Mouse (Mus musculus): Measurements from ENCODE around the gene 4933416C03Rik. TPM values are rescaled to one million over a fixed set of nuclear protein-coding genes. Genes with fewer than 3 reads are reported as not detected.

4933416C03Rik gene
- polyA plus RNA-seq, 1 experiment from 2014 or later: not detected

GRCm38 (mm10) chr10:116098470-116098869 is 15.2 kb downstream of the 4933416C03Rik start:
- DNase-seq: no peak
- WGBS (ENCODE audit: insufficient replicate concordance): 71% methylated on average over 7 of the region's 7 CpGs
- TF ChIP-seq CTCF (IDR thresholded peaks at IDR 0.05; ENCODE audit: low read depth) (no peak), EP300 (IDR thresholded peaks at IDR 0.05; ENCODE audit: low read depth) (no peak)

GRCm38 (mm10) chr10:116096466-116096865 is 17.3 kb downstream of the 4933416C03Rik start:
- 82% methylated on average over 13 of the region's 13 CpGs for WGBS (ENCODE audit: insufficient replicate concordance)
- H3K9ac ChIP-seq (replicated peaks): no peak overlapping the region
- no peak for TF ChIP-seq EP300 (IDR thresholded peaks at IDR 0.05; ENCODE audit: low read depth)
- no peak for TF ChIP-seq CTCF (IDR thresholded peaks at IDR 0.05; ENCODE audit: low read depth)
- H3K27ac ChIP-seq (ENCODE audit: low read depth): no peak overlapping the region
- H3K4me2 ChIP-seq (ENCODE audit: low read depth, low read length): no peak overlapping the region
- H3K9me3 ChIP-seq (ENCODE audit: low read length): no peaks in the 10 kb centered on the region
- H3K4me3 ChIP-seq (ENCODE audit: low read depth, low read length): no peak overlapping the region
- DNase-seq (no peak), ATAC-seq (no peak)
- no peaks in the 10 kb centered on the region for H3K4me1 ChIP-seq (ENCODE audit: insufficient read depth)
- H3K36me3 ChIP-seq (replicated peaks; ENCODE audit: insufficient read depth, low read length): no peaks in the 10 kb centered on the region
- H3K27me3 ChIP-seq (ENCODE audit: insufficient read depth, low read length): no peaks in the 10 kb centered on the region

More at GRCm38 (mm10) chr10:116098470-116098869, 15.2 kb downstream of the 4933416C03Rik start:
- Histone ChIP-seq H3K9me3 (ENCODE audit: low read length) (no peaks in the 10 kb centered on the region), H3K27ac (ENCODE audit: low read depth) (no peak overlapping the region), H3K4me1 (ENCODE audit: insufficient read depth) (no peaks in the 10 kb centered on the region), H3K27me3 (ENCODE audit: insufficient read depth, low read length) (no peaks in the 10 kb centered on the region), H3K36me3 (replicated peaks; ENCODE audit: insufficient read depth, low read length) (no peaks in the 10 kb centered on the region), H3K4me2 (ENCODE audit: low read depth, low read length) (no peak overlapping the region), H3K9ac (replicated peaks) (no peak overlapping the region), H3K4me3 (ENCODE audit: low read depth, low read length) (no peak overlapping the region)
- ATAC-seq: no peak

- Histone ChIP-seq H3K36me3 (replicated peaks; ENCODE audit: insufficient read depth, low read length) (no peaks in the 10 kb centered on the region), H3K27me3 (ENCODE audit: insufficient read depth, low read length) (no peaks in the 10 kb centered on the region), H3K4me3 (ENCODE audit: low read depth, low read length) (no peak overlapping the region), H3K4me1 (ENCODE audit: insufficient read depth) (no peaks in the 10 kb centered on the region), H3K9ac (replicated peaks) (no peak overlapping the region), H3K9me3 (ENCODE audit: low read length) (no peaks in the 10 kb centered on the region), H3K27ac (ENCODE audit: low read depth) (no peak overlapping the region), H3K4me2 (ENCODE audit: low read depth, low read length) (no peak overlapping the region)
- ATAC-seq (no peak), DNase-seq (no peak)
- TF ChIP-seq EP300 (IDR thresholded peaks at IDR 0.05; ENCODE audit: low read depth): no peak
- peak; percentile 43 for TF ChIP-seq CTCF (IDR thresholded peaks at IDR 0.05; ENCODE audit: low read depth)
- 16% methylated on average over 3 of the region's 3 CpGs for WGBS (ENCODE audit: insufficient replicate concordance)
Measured at GRCm38 (mm10) chr10:116083965-116084364, 29.8 kb downstream of the 4933416C03Rik start.

- no peak overlapping the region for H3K27ac ChIP-seq (ENCODE audit: low read depth)
Measured at GRCm38 (mm10) chr10:116080841-116081240, 32.9 kb downstream of the 4933416C03Rik start.

GRCm38 (mm10) chr10:116079396-116079795 is 34.3 kb downstream of the 4933416C03Rik start:
- no peak for TF ChIP-seq EP300 (IDR thresholded peaks at IDR 0.05; ENCODE audit: low read depth)
- TF ChIP-seq CTCF (IDR thresholded peaks at IDR 0.05; ENCODE audit: low read depth): no peak
- no peak overlapping the region for H3K4me2 ChIP-seq (ENCODE audit: low read depth, low read length)
- H3K4me3 ChIP-seq (ENCODE audit: low read depth, low read length): no peak overlapping the region
- no peak overlapping the region for H3K9ac ChIP-seq (replicated peaks)
- DNase-seq: no peak
- no peaks in the 10 kb centered on the region for H3K27me3 ChIP-seq (ENCODE audit: insufficient read depth, low read length)
- no peaks in the 10 kb centered on the region for H3K36me3 ChIP-seq (replicated peaks; ENCODE audit: insufficient read depth, low read length)
- ATAC-seq: no peak
- WGBS (ENCODE audit: insufficient replicate concordance): 44% methylated on average over 7 of the region's 7 CpGs
- H3K4me1 ChIP-seq (ENCODE audit: insufficient read depth): no peaks in the 10 kb centered on the region
- H3K9me3 ChIP-seq (ENCODE audit: low read length): no peaks in the 10 kb centered on the region
- no peak overlapping the region for H3K27ac ChIP-seq (ENCODE audit: low read depth)

More at GRCm38 (mm10) chr10:116080841-116081240, 32.9 kb downstream of the 4933416C03Rik start:
- no peaks in the 10 kb centered on the region for H3K4me1 ChIP-seq (ENCODE audit: insufficient read depth)
- no peaks in the 10 kb centered on the region for H3K27me3 ChIP-seq (ENCODE audit: insufficient read depth, low read length)
- H3K9me3 ChIP-seq (ENCODE audit: low read length): no peaks in the 10 kb centered on the region
- no peak overlapping the region for H3K4me2 ChIP-seq (ENCODE audit: low read depth, low read length)
- DNase-seq (no peak), ATAC-seq (no peak)
- 70% methylated on average over 6 of the region's 6 CpGs for WGBS (ENCODE audit: insufficient replicate concordance)
- H3K4me3 ChIP-seq (ENCODE audit: low read depth, low read length): no peak overlapping the region
- H3K9ac ChIP-seq (replicated peaks): no peak overlapping the region
- H3K36me3 ChIP-seq (replicated peaks; ENCODE audit: insufficient read depth, low read length): no peaks in the 10 kb centered on the region
- TF ChIP-seq EP300 (IDR thresholded peaks at IDR 0.05; ENCODE audit: low read depth): no peak
- no peak for TF ChIP-seq CTCF (IDR thresholded peaks at IDR 0.05; ENCODE audit: low read depth)

- no peak overlapping the region for H3K9ac ChIP-seq (replicated peaks)
- ATAC-seq (0 out of 2 replicates have a peak, but pooled peaks have one; percentile 40), DNase-seq (peak; percentile 57)
- H3K4me3 ChIP-seq (ENCODE audit: low read depth, low read length): no peak overlapping the region
- H3K9me3 ChIP-seq (ENCODE audit: low read length): no peaks in the 10 kb centered on the region
- no peak overlapping the region for H3K4me2 ChIP-seq (ENCODE audit: low read depth, low read length)
- 48% methylated on average over 5 of the region's 5 CpGs for WGBS (ENCODE audit: insufficient replicate concordance)
- H3K4me1 ChIP-seq (ENCODE audit: insufficient read depth): no peaks in the 10 kb centered on the region
- H3K27ac ChIP-seq (ENCODE audit: low read depth): no peak overlapping the region
- H3K36me3 ChIP-seq (replicated peaks; ENCODE audit: insufficient read depth, low read length): no peaks in the 10 kb centered on the region
- H3K27me3 ChIP-seq (ENCODE audit: insufficient read depth, low read length): no peaks in the 10 kb centered on the region
- TF ChIP-seq CTCF (IDR thresholded peaks at IDR 0.05; ENCODE audit: low read depth) (no peak), EP300 (IDR thresholded peaks at IDR 0.05; ENCODE audit: low read depth) (no peak)
Measured at GRCm38 (mm10) chr10:116078636-116079035, 35.1 kb downstream of the 4933416C03Rik start.

- no peak for ATAC-seq
- Histone ChIP-seq H3K4me2 (ENCODE audit: low read depth, low read length) (no peak overlapping the region), H3K27ac (ENCODE audit: low read depth) (no peak overlapping the region), H3K4me1 (ENCODE audit: insufficient read depth) (no peaks in the 10 kb centered on the region), H3K9me3 (ENCODE audit: low read length) (no peaks in the 10 kb centered on the region), H3K9ac (replicated peaks) (no peak overlapping the region), H3K36me3 (replicated peaks; ENCODE audit: insufficient read depth, low read length) (no peaks in the 10 kb centered on the region), H3K4me3 (ENCODE audit: low read depth, low read length) (no peak overlapping the region), H3K27me3 (ENCODE audit: insufficient read depth, low read length) (no peaks in the 10 kb centered on the region)
- DNase-seq: no peak
- WGBS (ENCODE audit: insufficient replicate concordance): 72% methylated on average over 5 of the region's 5 CpGs
- TF ChIP-seq CTCF (IDR thresholded peaks at IDR 0.05; ENCODE audit: low read depth) (no peak), EP300 (IDR thresholded peaks at IDR 0.05; ENCODE audit: low read depth) (no peak)
Measured at GRCm38 (mm10) chr10:116075954-116076353, 37.8 kb downstream of the 4933416C03Rik start.

Other genes starting within 250 kb of the 4933416C03Rik start
- gene Ptprr, start 95.7 kb downstream of the 4933416C03Rik start, polyA plus RNA-seq (2015; fragmentation: Nextera tagmentation; extraction: Ambion mirVana): 0.15 and 0.35 TPM in 2 replicates
- 2.5 and 3.1 TPM in 2 replicates for gene Ptprb, start 161.6 kb upstream of the 4933416C03Rik start, polyA plus RNA-seq (2015; fragmentation: Nextera tagmentation; extraction: Ambion mirVana)